21 mouse cellular contexts compared by ENCODE assay signal in the genomic region with DNA sequence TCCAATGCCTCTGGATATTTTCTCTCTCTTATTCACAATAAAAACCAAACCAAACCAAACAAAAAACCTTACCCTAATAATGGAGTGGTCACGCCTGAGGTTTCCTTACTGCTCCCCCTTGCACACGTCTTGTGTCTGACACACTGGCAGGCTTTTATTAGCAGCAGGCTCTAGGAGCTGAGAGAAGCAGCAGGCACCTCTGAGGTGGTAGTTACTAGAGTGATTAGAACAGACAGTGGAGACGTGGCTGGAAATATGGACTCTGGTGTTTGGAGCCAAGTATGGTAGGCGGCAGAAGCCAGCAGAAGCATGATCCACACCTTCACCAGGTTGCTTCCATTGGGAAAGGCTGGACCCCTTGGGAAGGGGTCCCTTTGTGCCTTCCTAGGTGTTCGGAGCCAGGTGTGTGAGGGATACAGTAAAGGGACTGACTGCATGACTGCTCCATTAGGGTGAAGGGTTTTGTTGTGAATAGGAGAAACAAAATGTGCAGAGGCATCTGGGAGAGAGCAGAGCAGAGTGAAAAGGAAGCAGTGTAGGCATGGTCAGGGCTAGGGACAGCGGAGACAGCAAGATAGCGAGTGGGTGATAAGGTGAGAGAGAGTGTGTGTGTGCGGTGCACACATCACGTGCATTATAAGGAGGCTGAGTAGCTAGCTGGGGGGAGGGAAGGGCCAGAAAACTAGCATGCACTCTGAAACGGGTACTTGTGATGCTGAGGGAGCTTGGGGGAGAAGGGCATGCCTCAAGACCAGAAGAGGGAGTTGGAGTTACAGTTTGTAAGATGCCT.
DNase-seq lines count a peak whose midpoint lies in the region; ATAC-seq and TF ChIP-seq lines count a peak whose summit lies in the region.
"Had no signal": no experiment of that assay in that cellular context is flagged by ENCODE, and none has a peak within 500 bp of the region (broad histone marks: within the 10 kb centered on the region; RNA-seq: fewer than 3 reads in every experiment).

No protein-coding gene starts in this region.

- H3K9ac ChIP-seq in MEL (ENCODE audit: control insufficient read depth, low read depth, low read length, poor library complexity, severe bottlenecking), result 0 out of 2 replicates have a peak overlapping the region, but pooled peaks have one; percentile 13
- 0 out of 2 replicates have a peak overlapping the region, but pooled peaks have one; percentile 16 for H3K9ac ChIP-seq in liver, postnatal 0 days (replicated peaks)
- H3K9ac ChIP-seq in kidney, embryonic 14.5 days (ENCODE audit: low read depth, low read length), result no peak overlapping the region
- H3K9ac ChIP-seq: forebrain, embryonic 13.5 days; hindbrain, embryonic 15.5 days; limb, embryonic 12.5 days; neural tube, embryonic 12.5 days had no signal

- DNase-seq in heart, embryonic 10.5 days (ENCODE audit: low spot score), result no peak
- no peak for DNase-seq in heart, postnatal 4 days
- DNase-seq in MEL (ENCODE audit: low read depth, low spot score), result peak; percentile 40
- no peak for DNase-seq in liver, postnatal 0 days
- DNase-seq in ovary, postnatal 10 days (ENCODE audit: low spot score), result no peak
- no peak for DNase-seq in adrenal gland, adult 8-10 months
- DNase-seq: adrenal gland, postnatal 25 days; cerebellum, adult 8-10 months; kidney, adult 11 months; kidney, postnatal 25 days; layer of hippocampus, adult 9-11 months; retina, postnatal 1 day; right cerebral cortex, postnatal 4 days; thymus, adult 18-20 months had no signal

- peak; percentile 67 for ATAC-seq in erythroid progenitor cell, adult 5-6 weeks (replicated peaks; ENCODE audit: low FRiP score, poor library complexity, severe bottlenecking)
- ATAC-seq in liver, postnatal 0 days, result 0 out of 2 replicates have a peak, but pooled peaks have one; percentile 18
- no peak for ATAC-seq in kidney, embryonic 14.5 days (ENCODE audit: low FRiP score, low TSS enrichment)
- ATAC-seq: forebrain, embryonic 13.5 days had no signal

- no peak overlapping the region for H3K4me3 ChIP-seq in heart, embryonic 10.5 days
- no peak overlapping the region for H3K4me3 ChIP-seq in MEL (ENCODE audit: control insufficient read depth in 1 of 2, insufficient read depth in 1 of 2, low read depth in 2 of 2, low read length in 2 of 2)
- H3K4me3 ChIP-seq in liver, postnatal 0 days (ENCODE audit: low read depth, low read length), result no peak overlapping the region
- H3K4me3 ChIP-seq in kidney, embryonic 14.5 days (ENCODE audit: low read length), result no peak overlapping the region
- H3K4me3 ChIP-seq: forebrain, embryonic 13.5 days; hindbrain, embryonic 15.5 days; limb, embryonic 12.5 days; neural tube, embryonic 12.5 days had no signal

- H3K27me3 ChIP-seq in heart, embryonic 10.5 days (ENCODE audit: insufficient read depth, poor library complexity, severe bottlenecking), result no peaks in the 10 kb centered on the region
- no peaks in the 10 kb centered on the region for H3K27me3 ChIP-seq in MEL (ENCODE audit: control insufficient read depth in 1 of 2, insufficient read depth in 2 of 2, low read length in 2 of 2)
- no peaks in the 10 kb centered on the region for H3K27me3 ChIP-seq in liver, postnatal 0 days (ENCODE audit: insufficient read depth, low read length)
- H3K27me3 ChIP-seq in kidney, embryonic 14.5 days (ENCODE audit: control insufficient read depth, insufficient read depth, low read length), result no peaks in the 10 kb centered on the region
- H3K27me3 ChIP-seq: CH12.LX; forebrain, embryonic 13.5 days; hindbrain, embryonic 15.5 days; limb, embryonic 12.5 days; neural tube, embryonic 12.5 days had no signal

- peak overlapping the region; percentile 25; the same call in 1 of the 2 replicates for H3K27ac ChIP-seq in heart, embryonic 10.5 days
- peak overlapping the region; percentile 67 for H3K27ac ChIP-seq in MEL (ENCODE audit: control insufficient read depth, low read depth, low read length)
- peak overlapping the region; percentile 62 for H3K27ac ChIP-seq in liver, postnatal 0 days (ENCODE audit: low read depth)
- H3K27ac ChIP-seq in kidney, embryonic 14.5 days (ENCODE audit: low read depth, low read length), result no peak overlapping the region
- H3K27ac ChIP-seq: forebrain, embryonic 13.5 days; hindbrain, embryonic 15.5 days; limb, embryonic 12.5 days; neural tube, embryonic 12.5 days had no signal

- H3K4me2 ChIP-seq in liver, postnatal 0 days (ENCODE audit: low read depth, low read length), result peak overlapping the region; percentile 20
- no peak overlapping the region for H3K4me2 ChIP-seq in kidney, embryonic 14.5 days (replicated peaks; ENCODE audit: low read depth, low read length)
- H3K4me2 ChIP-seq: forebrain, embryonic 13.5 days; hindbrain, embryonic 15.5 days; limb, embryonic 12.5 days; neural tube, embryonic 12.5 days had no signal

- WGBS in heart, embryonic 10.5 days, result 40% methylated on average over 10 of the region's 10 CpGs
- WGBS in liver, postnatal 0 days (ENCODE audit: insufficient replicate concordance), result 58% methylated on average over 10 of the region's 10 CpGs
- WGBS in kidney, embryonic 14.5 days, result 78% methylated on average over 10 of the region's 10 CpGs

- no peaks in the 10 kb centered on the region for H3K9me3 ChIP-seq in heart, embryonic 10.5 days
- H3K9me3 ChIP-seq in MEL (replicated peaks; ENCODE audit: insufficient read depth, low read length), result no peaks in the 10 kb centered on the region
- no peaks in the 10 kb centered on the region for H3K9me3 ChIP-seq in liver, postnatal 0 days (ENCODE audit: low read length)
- no peaks in the 10 kb centered on the region for H3K9me3 ChIP-seq in kidney, embryonic 14.5 days (ENCODE audit: control insufficient read depth, low read length)
- H3K9me3 ChIP-seq: forebrain, embryonic 13.5 days; hindbrain, embryonic 15.5 days; limb, embryonic 12.5 days; neural tube, embryonic 12.5 days had no signal

- no peak for TF ChIP-seq RAD21 in MEL (IDR thresholded peaks at IDR 0.05; ENCODE audit: low read depth, low read length)

- peaks cover 30% of the 10 kb centered on the region for H3K36me3 ChIP-seq in heart, embryonic 10.5 days
- H3K36me3 ChIP-seq in MEL (ENCODE audit: control insufficient read depth in 1 of 2, insufficient read depth in 2 of 2, low read length in 2 of 2), result peaks cover 0 to 52% of the 10 kb centered on the region in 2 experiments; a peak in 3 of 4 replicates
- peaks cover 59% of the 10 kb centered on the region for H3K36me3 ChIP-seq in liver, postnatal 0 days (replicated peaks; ENCODE audit: insufficient read depth, low read length)
- H3K36me3 ChIP-seq in kidney, embryonic 14.5 days (ENCODE audit: control insufficient read depth, insufficient read depth, low read length), result peaks cover 38% of the 10 kb centered on the region

- no peak for TF ChIP-seq POLR2A in MEL (IDR thresholded peaks at IDR 0.05; ENCODE audit: control insufficient read depth in 1 of 2, insufficient read depth in 1 of 2, low read depth in 1 of 2, low read length in 2 of 2, poor library complexity in 1 of 2)

- H3K79me2 ChIP-seq in MEL (ENCODE audit: control insufficient read depth, insufficient read depth, low read length, poor library complexity), result no peaks in the 10 kb centered on the region

- TF ChIP-seq EP300 in MEL (IDR thresholded peaks at IDR 0.05; ENCODE audit: low read depth in 1 of 2, low read length in 2 of 2), result peak; percentile 57 to 65
- TF ChIP-seq EP300 in liver, postnatal 0 days (IDR thresholded peaks at IDR 0.05; ENCODE audit: low read depth), result no peak

- peaks cover 16% of the 10 kb centered on the region for H3K4me1 ChIP-seq in heart, embryonic 10.5 days
- H3K4me1 ChIP-seq in MEL (ENCODE audit: control insufficient read depth in 1 of 2, insufficient read depth in 2 of 2, low read length in 2 of 2), result peaks cover 28 to 32% of the 10 kb centered on the region in 2 experiments
- H3K4me1 ChIP-seq in liver, postnatal 0 days (ENCODE audit: insufficient read depth), result peaks cover 20% of the 10 kb centered on the region
- H3K4me1 ChIP-seq in kidney, embryonic 14.5 days (ENCODE audit: control insufficient read depth, insufficient read depth, low read length), result no peaks in the 10 kb centered on the region
- H3K4me1 ChIP-seq: forebrain, embryonic 13.5 days; hindbrain, embryonic 15.5 days; limb, embryonic 12.5 days; neural tube, embryonic 12.5 days had no signal

- TF ChIP-seq CTCF in MEL (IDR thresholded peaks at IDR 0.05 in 2 of 3, conservative IDR thresholded peaks at IDR 0.05 in 1 of 3; ENCODE audit: control insufficient read depth in 1 of 3, insufficient read depth in 1 of 3, low read depth in 2 of 3, low read length in 3 of 3, poor library complexity in 1 of 3, severe bottlenecking in 1 of 3), result no peak
- TF ChIP-seq CTCF in liver, postnatal 0 days (IDR thresholded peaks at IDR 0.05; ENCODE audit: low read depth), result peak; percentile 3; the same call in 1 of the 2 replicates

TF ChIP-seq in MEL, 35 proteins besides CTCF, POLR2A, EP300 and RAD21 (continues in another document):
- no peak for TF ChIP-seq JUND (IDR thresholded peaks at IDR 0.05; ENCODE audit: low read depth, low read length)
- no peak for TF ChIP-seq HCFC1 (IDR thresholded peaks at IDR 0.05; ENCODE audit: low read depth, low read length)
- no peak for TF ChIP-seq ZNF384 (IDR thresholded peaks at IDR 0.05; ENCODE audit: low read depth, low read length)
- no peak for TF ChIP-seq ZKSCAN1 (IDR thresholded peaks at IDR 0.05; ENCODE audit: low read depth, low read length)
- no peak for TF ChIP-seq SMC3 (IDR thresholded peaks at IDR 0.05; ENCODE audit: low read depth, low read length)
- peak; percentile 73 for TF ChIP-seq GATA1 (IDR thresholded peaks at IDR 0.05; ENCODE audit: low read depth, low read length)
- no peak for TF ChIP-seq MAZ (IDR thresholded peaks at IDR 0.05; ENCODE audit: low read depth, low read length)
- no peak for TF ChIP-seq MYB (IDR thresholded peaks at IDR 0.05; ENCODE audit: low read depth, low read length)
- no peak for TF ChIP-seq ELF1 (IDR thresholded peaks at IDR 0.05; ENCODE audit: low read depth, low read length)
- no peak for TF ChIP-seq GABPA (IDR thresholded peaks at IDR 0.05; ENCODE audit: low read depth, low read length)
- TF ChIP-seq POLR2AphosphoS2 (IDR thresholded peaks at IDR 0.05; ENCODE audit: low read length), result no peak
- TF ChIP-seq CHD1 (IDR thresholded peaks at IDR 0.05; ENCODE audit: low read depth, low read length), result no peak
- peak; percentile 79 for TF ChIP-seq USF1 (IDR thresholded peaks at IDR 0.05; ENCODE audit: low read depth, low read length)
- peak; percentile 48 for TF ChIP-seq ETS1 (IDR thresholded peaks at IDR 0.05; ENCODE audit: low read depth, low read length)
- TF ChIP-seq UBTF (IDR thresholded peaks at IDR 0.05; ENCODE audit: borderline replicate concordance, insufficient read depth, low read depth, low read length), result no peak
- TF ChIP-seq USF2 (IDR thresholded peaks at IDR 0.05; ENCODE audit: borderline replicate concordance in 1 of 2, insufficient read depth in 1 of 2, low read depth in 1 of 2, low read length in 2 of 2), result no peak
- TF ChIP-seq ZC3H11A (IDR thresholded peaks at IDR 0.05; ENCODE audit: low read depth, low read length), result no peak
- no peak for TF ChIP-seq KAT2A (conservative IDR thresholded peaks at IDR 0.05; ENCODE audit: low read depth, low read length)
- TF ChIP-seq E2F4 (IDR thresholded peaks at IDR 0.05; ENCODE audit: borderline replicate concordance, low read depth, low read length), result no peak
